Mouse (Mus musculus) olfactory bulb, adult 2 months (tissue): ENCODE measurements around the gene Ube2l3.

Experiments
- CTCF ChIP-seq: fragments of 200-500 bp; IDR thresholded peaks from 2 replicates; pipeline ENCODE4 v1.5.1; 2012; ENCODE audit warnings: low read depth, mild to moderate bottlenecking, low read length, moderate library complexity; ENCODE audit not compliant: insufficient read depth
- POLR2A ChIP-seq: fragments of 200-500 bp; IDR thresholded peaks from 2 replicates; pipeline ENCODE4 v1.6.1; 2012; ENCODE audit warnings: mild to moderate bottlenecking, low read depth, low read length, moderate library complexity; ENCODE audit not compliant: insufficient read depth

DNA sequence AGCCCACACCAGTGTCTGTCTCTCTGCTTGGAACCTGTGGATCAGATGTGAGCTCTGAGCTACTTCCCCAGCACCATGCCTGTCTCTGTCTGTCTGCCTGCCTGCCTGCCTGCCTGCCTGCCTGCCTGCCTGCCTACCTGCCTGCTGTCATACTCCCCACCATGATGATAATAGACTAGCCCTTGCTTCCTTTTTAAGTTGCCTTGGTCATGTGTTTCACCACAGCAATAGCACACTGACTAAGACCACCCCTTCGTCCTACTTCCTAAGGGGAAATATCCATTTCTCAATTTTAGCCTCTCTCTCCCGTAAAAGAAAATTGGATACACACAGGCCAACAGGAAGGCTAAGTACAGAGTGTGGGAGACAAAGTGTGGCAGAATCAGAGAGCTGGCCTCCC lies 20.3 kb downstream of the Ube2l3 start:
- TF ChIP-seq CTCF: no peak
- no peak for TF ChIP-seq POLR2A
